Mouse (Mus musculus) embryonic stem cell, embryonic (primary cell): ENCODE data around the gene Krtap14.

ENCODE experiments used
- CTCF ChIA-PET, 4 experiments: fragments of 300-600 bp in 2 of 4; fragments of 350-600 bp in 2 of 4; sonication (Branson Sonifier 250); formaldehyde crosslinking; loops; one replicate each; lab custom pipeline; 2022; ENCODE audit warnings: inconsistent platforms in 2 of 4; lab: Charles Lee
- POLR2A ChIA-PET, 4 experiments: fragments of 300-600 bp in 2 of 4; fragments of 350-600 bp in 2 of 4; sonication (Branson Sonifier 250); formaldehyde crosslinking; loops; one replicate each; lab custom pipeline; 2022; ENCODE audit warnings: antibody characterized with exemption in 4 of 4, inconsistent platforms in 1 of 4; lab: Charles Lee

The Krtap14 gene

GRCm38 (mm10) chr16:88826095-88826652 is at the start of gene Krtap14:
Gene Krtap14, minus strand, starts transcription at chr16:88826145.
- ChIA-PET CTCF (no interaction called here), POLR2A (interaction anchor here in 1 of 4 experiments (0.6 kb wide), 1 partner anchor 22 kb away, joined by 3 read pairs; no protein-coding TSS in a partner anchor)

DNA sequence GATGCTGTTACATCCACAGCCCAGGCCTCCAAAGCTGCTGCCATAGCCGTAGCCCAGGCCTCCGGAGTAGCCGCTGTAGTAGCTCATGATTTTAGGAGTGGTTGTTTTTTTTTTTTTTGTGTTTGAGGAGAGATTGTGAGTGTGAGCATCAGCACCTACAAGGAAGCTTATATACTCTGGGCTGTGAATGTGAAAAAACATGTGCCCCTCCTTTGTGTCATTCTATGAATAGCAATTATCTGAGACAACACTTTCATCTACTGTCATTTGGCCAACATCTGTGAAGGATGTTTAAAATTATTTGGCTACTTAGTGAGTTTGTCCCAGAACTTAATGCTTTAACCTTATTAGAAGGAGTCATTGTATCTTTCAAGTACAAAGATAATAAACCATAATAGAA is 48.2 kb upstream of the Krtap14 start, which contains the start of gene Krtap19-2:
Krtap19-2 (minus strand) TSS at position 101 of the 400 bp plus-strand sequence.
- ChIA-PET POLR2A (no interaction called here), CTCF (no interaction called here)

DNA sequence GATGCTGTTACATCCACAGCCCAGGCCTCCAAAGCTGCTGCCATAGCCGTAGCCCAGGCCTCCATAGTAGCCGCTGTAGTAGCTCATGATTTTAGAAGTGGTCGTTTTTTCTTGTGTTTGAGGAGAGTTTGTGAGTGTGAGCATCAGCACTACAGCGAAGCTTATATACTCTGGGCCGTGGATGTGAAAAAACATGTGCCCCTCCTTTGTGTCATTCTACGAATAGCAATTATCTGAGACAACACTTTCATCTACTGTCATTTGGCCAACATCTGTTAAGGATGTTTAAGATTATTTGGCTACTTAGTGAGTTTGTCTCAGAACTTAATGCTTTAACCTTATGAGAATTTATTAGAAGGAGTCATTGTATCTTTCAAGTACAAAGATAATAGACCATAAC is 43.4 kb upstream of the Krtap14 start, which contains the start of gene Krtap19-1:
Krtap19-1 (minus strand) TSS at position 101 of the 400 bp plus-strand sequence.
- CTCF ChIA-PET, result no interaction called here
- POLR2A ChIA-PET, result no interaction called here

- ChIA-PET CTCF (no interaction called here), POLR2A (no interaction called here)
Observed at GRCm38 (mm10) chr16:88864887-88865407, 39.0 kb upstream of the Krtap14 start.

DNA sequence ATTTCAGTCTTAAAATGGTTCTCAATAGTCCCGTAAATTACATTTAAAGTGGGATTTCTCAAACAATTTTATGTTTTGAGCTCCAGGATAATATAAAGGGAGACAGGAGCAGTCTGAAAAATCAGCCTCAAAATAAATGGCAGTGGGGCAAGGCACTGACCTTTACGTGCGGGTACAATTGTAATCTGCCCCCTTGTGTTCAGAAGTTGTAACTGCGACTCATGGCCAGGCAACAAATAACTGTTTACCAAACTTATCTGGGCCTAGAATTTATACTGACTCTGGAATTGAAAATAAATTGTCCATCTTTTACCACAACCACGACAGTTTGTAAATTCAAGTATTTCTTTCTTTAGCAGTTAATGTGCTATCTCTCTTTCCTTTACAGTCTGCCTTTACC is 25.5 kb upstream of the Krtap14 start:
- ChIA-PET CTCF (no interaction called here), POLR2A (interaction anchor here in 1 of 4 experiments (0.7 kb wide), 1 partner anchor 579 kb away, joined by 4 read pairs; no protein-coding TSS in a partner anchor)

- ChIA-PET CTCF (no interaction called here), POLR2A (interaction anchor here in 1 of 4 experiments (0.7 kb wide), 1 partner anchor 22 kb away, joined by 3 read pairs; the partner anchor contains the start of gene Krtap14)
Observed at GRCm38 (mm10) chr16:88848558-88848957, 22.6 kb upstream of the Krtap14 start.

- ChIA-PET CTCF (no interaction called here), POLR2A (no interaction called here)
Observed at GRCm38 (mm10) chr16:88847363-88847762, 21.4 kb upstream of the Krtap14 start.

DNA sequence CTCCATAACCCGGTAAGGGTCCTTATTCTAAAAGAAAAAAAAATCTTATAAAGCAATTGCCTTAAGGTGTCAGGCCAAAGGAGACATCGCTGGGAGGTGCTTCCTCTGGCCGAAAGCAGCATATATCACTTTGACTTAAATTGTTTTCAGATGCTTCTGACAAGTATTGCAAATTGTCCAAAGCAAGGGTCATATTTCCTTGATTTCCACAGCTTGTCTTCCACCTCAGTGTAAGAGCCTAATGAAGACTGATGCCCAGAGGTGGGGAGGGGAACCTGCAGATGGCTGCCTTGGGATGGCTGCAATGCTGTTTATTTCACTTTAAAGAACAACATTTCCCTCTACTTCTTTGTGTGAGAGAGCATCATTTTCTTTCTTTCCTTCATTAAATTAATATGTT is 1.0 kb upstream of the Krtap14 start:
- POLR2A ChIA-PET, result no interaction called here
- CTCF ChIA-PET, result no interaction called here

DNA sequence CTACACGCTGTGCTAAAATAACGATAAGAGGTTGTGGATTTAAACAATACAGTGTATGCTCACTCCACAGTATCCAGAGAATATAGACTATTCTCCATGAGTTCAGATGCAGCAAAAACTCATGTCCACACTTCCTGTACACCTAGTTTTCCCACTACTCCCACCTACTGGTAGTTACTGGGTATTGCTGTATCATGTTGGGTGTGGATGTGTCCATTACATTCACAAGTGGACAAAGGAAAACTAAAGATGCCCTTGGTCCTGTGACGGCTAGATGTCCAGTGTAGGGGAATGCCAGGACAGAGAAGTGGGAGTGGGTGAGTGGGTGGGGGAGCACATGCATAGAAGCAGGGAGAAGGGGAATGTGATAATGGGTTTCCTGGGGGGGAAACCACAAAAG is 2.2 kb downstream of the Krtap14 start:
- ChIA-PET POLR2A (no interaction called here), CTCF (no interaction called here)

GRCm38 (mm10) chr16:88820066-88820465 is 5.9 kb downstream of the Krtap14 start, which contains the start of gene Krtap15:
Gene Krtap15, plus strand, starts transcription at chr16:88820215.
- ChIA-PET CTCF (no interaction called here), POLR2A (interaction anchor here in 1 of 4 experiments (0.6 kb wide), 1 partner anchor 928 kb away, joined by 3 read pairs; no protein-coding TSS in a partner anchor)

GRCm38 (mm10) chr16:88811827-88812226 is 14.1 kb downstream of the Krtap14 start, which contains the start of gene Gm20741:
Gene Gm20741, minus strand, starts transcription at chr16:88812220.
- POLR2A ChIA-PET, result no interaction called here
- CTCF ChIA-PET, result interaction anchor here in 1 of 4 experiments (0.6 kb wide), 1 partner anchor 455 kb away, joined by 5 read pairs; no protein-coding TSS in a partner anchor

DNA sequence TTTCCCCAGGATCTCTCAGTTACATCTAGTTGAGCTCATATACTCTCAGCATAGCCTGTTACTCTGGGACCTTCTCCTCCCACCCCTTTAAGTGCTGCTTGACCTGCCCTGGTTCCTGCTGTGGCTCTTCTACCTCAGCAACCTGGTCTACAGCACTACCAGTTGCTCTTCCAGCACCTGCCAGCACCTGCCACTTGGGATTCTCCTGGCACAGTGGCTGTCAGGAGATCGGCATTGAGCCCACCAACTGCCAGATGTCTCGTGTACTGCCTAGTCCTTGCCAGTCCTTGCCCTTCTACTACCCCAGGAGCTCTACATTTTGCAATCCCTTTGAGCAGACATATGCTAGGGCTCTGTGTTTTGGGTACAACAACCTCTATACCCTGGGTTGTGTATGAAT is 39.2 kb downstream of the Krtap14 start:
- POLR2A ChIA-PET, result no interaction called here
- CTCF ChIA-PET, result no interaction called here

- ChIA-PET CTCF (no interaction called here), POLR2A (no interaction called here)
Observed at GRCm38 (mm10) chr16:88777596-88777995, 48.3 kb downstream of the Krtap14 start, which contains the start of gene Gm5965. Gene Gm5965, plus strand, starts transcription at chr16:88777896.

- ChIA-PET POLR2A (no interaction called here), CTCF (no interaction called here)
Observed at GRCm38 (mm10) chr16:88774106-88774505, 51.8 kb downstream of the Krtap14 start, which contains the start of gene 2310057N15Rik. Gene 2310057N15Rik, minus strand, starts transcription at chr16:88774206.
